Mouse (Mus musculus) embryonic facial prominence, embryonic 11.5 days (tissue): ENCODE measurements around the gene Chit1. TPM values are rescaled to one million over a fixed set of nuclear protein-coding genes. Genes with fewer than 3 reads are reported as not detected.

Experiments used
- ATAC-seq: fragments of 200-750 bp; cut with Nextera tagmentation; replicated peaks from 2 replicates; pipeline ENCODE4 v1.8.0; 2017; ENCODE audit warnings: low read depth; ENCODE audit not compliant: insufficient number of reproducible peaks, low FRiP score, low TSS enrichment
- DNase-seq: peaks from one replicate; pipeline ENCODE4 v3.0.0-alpha.2; 2015; ENCODE audit warnings: low spot score
- H3K27ac ChIP-seq: fragments of 300-500 bp; sonication (generic); replicated peaks from 2 replicates; pipeline ENCODE4 v1.5.1; 2014; ENCODE audit warnings: mild to moderate bottlenecking, low read depth, low read length, control low read depth
- H3K27me3 ChIP-seq: fragments of 300-500 bp; sonication (generic); 2 replicates; pipeline ENCODE4 v1.6.1; 2014; ENCODE audit warnings: mild to moderate bottlenecking, low read length, moderate library complexity, mixed read lengths; ENCODE audit not compliant: control insufficient read depth, insufficient read depth
- H3K36me3 ChIP-seq: fragments of 300-500 bp; sonication (generic); replicated peaks from 2 replicates; pipeline ENCODE4 v1.6.1; 2014; ENCODE audit warnings: low read depth, mild to moderate bottlenecking, low read length, moderate library complexity, mixed read lengths; ENCODE audit not compliant: control insufficient read depth, insufficient read depth
- H3K4me1 ChIP-seq: fragments of 300-500 bp; sonication (generic); 2 replicates; pipeline ENCODE4 v1.6.1; 2014; ENCODE audit warnings: low read length, mixed read lengths; ENCODE audit not compliant: control insufficient read depth, insufficient read depth
- H3K4me2 ChIP-seq: fragments of 300-500 bp; sonication (generic); 2 replicates; pipeline ENCODE4 v1.6.1; 2014; ENCODE audit warnings: low read depth, mild to moderate bottlenecking, control low read depth, low read length, moderate library complexity
- H3K4me3 ChIP-seq: fragments of 300-500 bp; sonication (generic); 2 replicates; pipeline ENCODE4 v1.5.1; 2014; ENCODE audit warnings: low read depth, low read length, control low read depth
- H3K9ac ChIP-seq: fragments of 300-500 bp; sonication (generic); replicated peaks from 2 replicates; pipeline ENCODE4 v1.6.1; 2014; ENCODE audit warnings: mild to moderate bottlenecking, control low read depth, low read length
- H3K9me3 ChIP-seq: fragments of 300-500 bp; sonication (generic); replicated peaks from 2 replicates; pipeline ENCODE4 v1.6.1; 2016; ENCODE audit warnings: mild to moderate bottlenecking, low read length, inconsistent platforms, mixed read lengths; ENCODE audit not compliant: control insufficient read depth
- WGBS: fragments of 180-500 bp; shearing (Covaris S2); extraction: QIAGEN DNeasy Blood & Tissue Kit; methylation state at CpG from one replicate; pipeline ENCODE4 v1.1.7; 2014; 5-methylcytosine and 5-hydroxymethylcytosine counted together
- polyA plus RNA-seq: library from polyadenylated mRNA; unstranded; fragments of >200 nt; fragmentation: Nextera tagmentation; extraction: Ambion mirVana; gene quantifications from 2 replicates; pipeline ENCODE4 v1.2.1, GENCODE M21; 2014

Chit1 gene
- polyA plus RNA-seq, 1 experiment from 2014 or later, result not detected

GRCm38 (mm10) chr1:134168985-134169697, 58.1 kb downstream of the Chit1 start:
- Histone ChIP-seq H3K4me1 (no peaks in the 10 kb centered on the region), H3K9ac (no peak overlapping the region), H3K4me2 (no peak overlapping the region), H3K9me3 (no peaks in the 10 kb centered on the region), H3K27me3 (no peaks in the 10 kb centered on the region), H3K4me3 (no peak overlapping the region), H3K36me3 (no peaks in the 10 kb centered on the region), H3K27ac (no peak overlapping the region)
- DNase-seq (no peak), ATAC-seq (no peak)
- WGBS, result 88% methylated on average over 8 of the region's 8 CpGs

- ATAC-seq (no peak), DNase-seq (no peak)
- H3K4me2 ChIP-seq, result no peak overlapping the region
- no peak overlapping the region for H3K4me3 ChIP-seq
- no peaks in the 10 kb centered on the region for H3K27me3 ChIP-seq
- no peaks in the 10 kb centered on the region for H3K36me3 ChIP-seq
- no peaks in the 10 kb centered on the region for H3K4me1 ChIP-seq
- no peak overlapping the region for H3K9ac ChIP-seq
- 51% methylated on average over 7 of the region's 7 CpGs for WGBS
- no peaks in the 10 kb centered on the region for H3K9me3 ChIP-seq
- H3K27ac ChIP-seq, result no peak overlapping the region
Observed at GRCm38 (mm10) chr1:134173081-134173480, 62.0 kb downstream of the Chit1 start.

- 79% methylated on average over 5 of the region's 5 CpGs for WGBS
- Histone ChIP-seq H3K9me3 (no peaks in the 10 kb centered on the region), H3K4me2 (no peak overlapping the region), H3K9ac (no peak overlapping the region), H3K4me1 (no peaks in the 10 kb centered on the region), H3K27ac (no peak overlapping the region), H3K27me3 (no peaks in the 10 kb centered on the region), H3K36me3 (no peaks in the 10 kb centered on the region), H3K4me3 (no peak overlapping the region)
- DNase-seq (no peak), ATAC-seq (no peak)
Observed at GRCm38 (mm10) chr1:134177976-134178375, 66.9 kb downstream of the Chit1 start.

DNA sequence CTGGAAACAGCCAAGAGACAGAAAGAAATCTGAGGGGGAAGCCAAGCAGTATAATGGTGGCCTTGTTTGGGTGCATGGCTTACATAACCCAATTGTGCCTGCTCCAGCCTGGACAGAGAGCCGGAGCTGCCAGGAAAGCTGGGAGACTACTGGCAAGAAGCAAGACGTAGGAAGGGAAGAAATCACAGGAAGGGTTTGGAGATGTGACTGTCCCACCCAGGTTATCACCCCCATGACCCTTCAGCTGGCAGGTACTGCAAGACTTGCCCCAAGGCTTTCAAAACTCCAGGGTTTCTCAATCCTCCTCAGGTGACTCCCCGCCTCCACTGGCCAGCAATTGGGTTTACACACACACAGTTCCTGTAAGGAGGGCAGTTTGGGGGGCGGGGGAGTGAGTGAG, 71.0 kb downstream of the Chit1 start, which contains the start of gene Chil1:
Gene Chil1, plus strand, starts transcription at position 152 of the 400 bp plus-strand sequence.
- no peak for ATAC-seq

GRCm38 (mm10) chr1:134184089-134184488, 73.0 kb downstream of the Chit1 start:
- DNase-seq, result no peak
- no peak overlapping the region for H3K4me3 ChIP-seq
- WGBS, result 83% methylated on average over 4 of the region's 4 CpGs
- ATAC-seq, result no peak
- H3K36me3 ChIP-seq, result no peaks in the 10 kb centered on the region
- no peaks in the 10 kb centered on the region for H3K9me3 ChIP-seq
- H3K27ac ChIP-seq, result no peak overlapping the region
- no peak overlapping the region for H3K9ac ChIP-seq
- no peaks in the 10 kb centered on the region for H3K4me1 ChIP-seq
- no peaks in the 10 kb centered on the region for H3K27me3 ChIP-seq
- no peak overlapping the region for H3K4me2 ChIP-seq

More for the DNA sequence above, 71.0 kb downstream of the Chit1 start, which contains the start of gene Chil1:
- no peaks in the 10 kb centered on the region for H3K36me3 ChIP-seq
- H3K4me3 ChIP-seq, result no peak within 1 kb of the TSS
- no peaks in the 10 kb centered on the region for H3K9me3 ChIP-seq
- no peak within 1 kb of the TSS for H3K4me2 ChIP-seq
- no peaks in the 10 kb centered on the region for H3K4me1 ChIP-seq
- no peak within 1 kb of the TSS for H3K9ac ChIP-seq
- no peak for DNase-seq
- no peaks in the 10 kb centered on the region for H3K27me3 ChIP-seq
- 38% methylated on average over 4 of the region's 4 CpGs for WGBS
- no peak within 1 kb of the TSS for H3K27ac ChIP-seq

DNA sequence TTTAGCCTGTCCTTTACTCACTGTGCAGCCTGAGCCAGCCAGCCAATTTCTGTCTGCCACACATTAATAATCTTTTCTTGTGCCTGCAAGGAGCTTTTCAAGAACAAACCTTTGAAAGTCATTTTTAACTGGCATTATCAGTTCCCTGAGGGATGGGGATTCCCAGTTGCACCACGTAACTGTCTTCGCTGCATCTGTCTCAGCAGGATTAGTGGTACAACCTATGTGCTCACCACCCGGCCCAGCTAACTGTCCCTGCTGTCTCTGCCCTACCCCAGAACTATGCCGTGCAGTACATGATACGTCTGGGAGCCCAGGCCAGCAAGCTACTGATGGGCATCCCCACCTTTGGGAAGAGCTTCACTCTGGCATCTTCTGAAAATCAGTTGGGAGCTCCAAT, 77.2 kb downstream of the Chit1 start:
- Histone ChIP-seq H3K4me1 (no peaks in the 10 kb centered on the region), H3K9ac (no peak overlapping the region), H3K36me3 (no peaks in the 10 kb centered on the region), H3K4me2 (no peak overlapping the region), H3K9me3 (no peaks in the 10 kb centered on the region), H3K4me3 (no peak overlapping the region), H3K27me3 (no peaks in the 10 kb centered on the region), H3K27ac (no peak overlapping the region)
- 86% methylated on average over 5 of the region's 5 CpGs for WGBS
- ATAC-seq (no peak), DNase-seq (no peak)

- no peak overlapping the region for H3K9ac ChIP-seq
- H3K4me3 ChIP-seq, result no peak overlapping the region
- H3K27ac ChIP-seq, result no peak overlapping the region
- no peaks in the 10 kb centered on the region for H3K9me3 ChIP-seq
- DNase-seq (no peak), ATAC-seq (no peak)
- no peaks in the 10 kb centered on the region for H3K27me3 ChIP-seq
- WGBS, result 30% methylated on average over 12 of the region's 12 CpGs
- no peaks in the 10 kb centered on the region for H3K36me3 ChIP-seq
- H3K4me2 ChIP-seq, result no peak overlapping the region
- peaks cover 7% of the 10 kb centered on the region for H3K4me1 ChIP-seq
Observed at GRCm38 (mm10) chr1:134188989-134189729, 78.1 kb downstream of the Chit1 start.

DNA sequence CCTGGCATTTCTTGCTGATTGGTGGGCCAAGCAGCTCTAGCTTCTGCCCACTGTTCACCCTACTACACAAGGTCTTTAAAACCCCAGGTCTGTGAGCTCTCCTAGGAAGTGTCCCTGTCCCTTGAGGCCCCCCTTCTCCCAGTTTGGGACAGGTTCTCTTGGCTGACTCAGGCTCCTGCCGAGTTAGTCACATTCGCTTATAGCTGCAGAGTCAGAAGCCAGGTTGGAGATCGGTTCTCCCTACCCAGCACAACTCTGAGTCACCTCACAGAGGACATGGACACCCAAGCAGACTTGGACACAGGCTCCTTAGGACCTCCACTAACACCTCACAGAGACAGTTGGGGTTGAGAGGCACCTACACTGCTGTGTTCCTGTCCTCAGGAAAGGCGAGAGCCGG, 80.2 kb downstream of the Chit1 start:
- no peak overlapping the region for H3K4me2 ChIP-seq
- DNase-seq (no peak), ATAC-seq (no peak)
- H3K36me3 ChIP-seq, result no peaks in the 10 kb centered on the region
- no peak overlapping the region for H3K9ac ChIP-seq
- H3K27ac ChIP-seq, result no peak overlapping the region
- H3K27me3 ChIP-seq, result no peaks in the 10 kb centered on the region
- H3K9me3 ChIP-seq, result no peaks in the 10 kb centered on the region
- peaks cover 7% of the 10 kb centered on the region for H3K4me1 ChIP-seq
- 91% methylated on average over 5 of the region's 5 CpGs for WGBS
- H3K4me3 ChIP-seq, result no peak overlapping the region
